11 mouse cellular contexts compared by ENCODE assay signal in the genomic region with DNA sequence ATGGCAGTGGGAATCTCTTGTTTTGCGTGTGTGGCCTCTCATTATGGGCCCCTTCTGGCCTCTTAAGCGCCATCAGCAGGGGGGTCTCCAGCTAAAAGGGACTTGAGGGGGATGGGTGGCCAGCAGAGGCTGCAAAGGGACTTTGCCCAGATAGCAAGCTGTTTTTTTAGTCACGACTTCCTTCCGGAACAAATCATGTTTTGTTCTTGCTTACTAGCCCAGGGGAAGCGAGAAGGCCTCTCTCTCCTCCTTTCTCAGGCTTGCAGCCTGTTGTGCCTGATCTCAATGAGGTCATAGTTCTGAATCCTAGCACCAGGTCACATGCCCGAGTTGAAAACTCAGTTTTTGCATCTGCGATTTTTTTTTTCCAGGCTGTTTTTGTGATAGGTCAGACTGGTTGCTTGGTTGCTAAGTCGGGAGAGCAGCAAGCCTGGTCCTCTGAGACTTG. TPM values are rescaled to one million over a fixed set of nuclear protein-coding genes. Genes with fewer than 3 reads are reported as not detected.
DNase-seq lines count a peak whose midpoint lies in the region; ATAC-seq lines count a peak whose summit lies in the region.
"Had no signal": no experiment of that assay in that cellular context is flagged by ENCODE, and none has a peak within 500 bp of the region (broad histone marks: within the 10 kb centered on the region; RNA-seq: fewer than 3 reads in every experiment).

No protein-coding gene starts in this region.

- H3K4me3 ChIP-seq in heart, embryonic 10.5 days = no peak overlapping the region
- no peak overlapping the region for H3K4me3 ChIP-seq in macrophage (ENCODE audit: inconsistent target)
- H3K4me3 ChIP-seq: megakaryocyte, embryonic 14.5 days had no signal

- peak; percentile 15 for DNase-seq in gastrocnemius, postnatal 14 days
- DNase-seq in gastrocnemius, postnatal 10 days = no peak
- DNase-seq in brain, adult 2 months (ENCODE audit: low read depth, low spot score) = peak; percentile 87
- no peak for DNase-seq in heart, embryonic 10.5 days (ENCODE audit: low spot score)
- DNase-seq in layer of hippocampus, postnatal 14 days (ENCODE audit: low spot score in 2 of 2) = no peak
- no peak for DNase-seq in frontal cortex, postnatal 36 days (ENCODE audit: low spot score in 2 of 2)

- no peaks in the 10 kb centered on the region for H3K79me2 ChIP-seq in macrophage (ENCODE audit: inconsistent target)

- ATAC-seq in megakaryocyte-erythroid progenitor cell, adult 5-6 weeks (replicated peaks; ENCODE audit: low FRiP score, low TSS enrichment, poor library complexity, severe bottlenecking) = no peak

- intact Hi-C loops in gastrocnemius, postnatal 14 days (cut with DNase I; ENCODE audit: low total_unique reads) = no loop called here

- no peaks in the 10 kb centered on the region for H3K9me3 ChIP-seq in heart, embryonic 10.5 days
- H3K9me3 ChIP-seq: megakaryocyte, embryonic 14.5 days had no signal

- 24% methylated on average over 8 of the region's 8 CpGs for WGBS in heart, embryonic 10.5 days
- WGBS in macrophage (ENCODE audit: missing documents) = 56% methylated on average over 8 of the region's 8 CpGs

- peaks cover 22% of the 10 kb centered on the region for H3K4me1 ChIP-seq in heart, embryonic 10.5 days

- H3K27me3 ChIP-seq in heart, embryonic 10.5 days (ENCODE audit: insufficient read depth, poor library complexity, severe bottlenecking) = peaks cover 17% of the 10 kb centered on the region

- peak overlapping the region; percentile 65; the same call in 1 of the 2 replicates for H3K27ac ChIP-seq in heart, embryonic 10.5 days
- peak overlapping the region; percentile 57 for H3K27ac ChIP-seq in macrophage

- H3K36me3 ChIP-seq in heart, embryonic 10.5 days = no peaks in the 10 kb centered on the region
- no peaks in the 10 kb centered on the region for H3K36me3 ChIP-seq in macrophage (ENCODE audit: inconsistent target)

RNA-seq across cellular contexts. Expression of gene Sowaha, which starts 11.9 kb away (rescaled TPM):
- total RNA-seq in gastrocnemius, postnatal 14 days (2021) = under 1 TPM; 0.11 to 0.12 TPM
- under 1 TPM; 0.23 to 0.27 TPM for total RNA-seq in gastrocnemius, postnatal 10 days (2021)
- 0.32 and 0.38 TPM in 2 replicates for polyA plus RNA-seq in heart, embryonic 10.5 days (2016; fragmentation: Nextera tagmentation; extraction: Ambion mirVana)
- not detected for total RNA-seq in macrophage (2018; cell fraction: chromatin; rRNA removed)
- total RNA-seq in macrophage (2018; cell fraction: cytosol; rRNA removed) = under 1 TPM in 1 of 26 experiments, not detected in 25; 0.05 TPM
- total RNA-seq in macrophage (2018; cell fraction: nucleus; rRNA removed) = not detected
- polyA plus RNA-seq in macrophage (2018) = not detected in 3 replicates
- total RNA-seq in megakaryocyte-erythroid progenitor cell, adult 5-6 weeks (2014; fragmentation: Nextera tagmentation) = 3.9 and 7.0 TPM in 2 replicates
- 3.7 and 4.7 TPM in 2 replicates for total RNA-seq in megakaryocyte-erythroid progenitor cell, adult 5-6 weeks (2017)
- 100 to 1,000 TPM; 106 to 108 TPM for total RNA-seq in layer of hippocampus, postnatal 14 days (2021)

RNA-seq across cellular contexts. Expression of gene Gm9945, which starts 12.0 kb away (rescaled TPM):
- not detected for total RNA-seq in gastrocnemius, postnatal 14 days (2021)
- not detected for total RNA-seq in gastrocnemius, postnatal 10 days (2021)
- not detected in 2 replicates for polyA plus RNA-seq in heart, embryonic 10.5 days (2016; fragmentation: Nextera tagmentation; extraction: Ambion mirVana)
- total RNA-seq in macrophage (2018; cell fraction: chromatin; rRNA removed) = not detected
- total RNA-seq in macrophage (2018; cell fraction: cytosol; rRNA removed) = not detected
- not detected for total RNA-seq in macrophage (2018; cell fraction: nucleus; rRNA removed)
- not detected in 3 replicates for polyA plus RNA-seq in macrophage (2018)
- total RNA-seq in megakaryocyte-erythroid progenitor cell, adult 5-6 weeks (2014; fragmentation: Nextera tagmentation) = not detected in 2 replicates
- not detected in 2 replicates for total RNA-seq in megakaryocyte-erythroid progenitor cell, adult 5-6 weeks (2017)
- 1 to 10 TPM; 2.4 to 2.5 TPM for total RNA-seq in layer of hippocampus, postnatal 14 days (2021)
- total RNA-seq: adrenal gland, adult 18-20 months had no signal
- polyA plus RNA-seq: large intestine, adult 2 months had no signal

RNA-seq across cellular contexts. Expression of gene Gm9837, which starts 21.7 kb away (rescaled TPM):
- not detected for total RNA-seq in gastrocnemius, postnatal 14 days (2021)
- total RNA-seq in gastrocnemius, postnatal 10 days (2021) = not detected
- not detected in 2 replicates for polyA plus RNA-seq in heart, embryonic 10.5 days (2016; fragmentation: Nextera tagmentation; extraction: Ambion mirVana)
- not detected for total RNA-seq in macrophage (2018; cell fraction: chromatin; rRNA removed)
- total RNA-seq in macrophage (2018; cell fraction: cytosol; rRNA removed) = not detected
- not detected for total RNA-seq in macrophage (2018; cell fraction: nucleus; rRNA removed)
- polyA plus RNA-seq in macrophage (2018) = not detected in 3 replicates
- total RNA-seq in megakaryocyte-erythroid progenitor cell, adult 5-6 weeks (2014; fragmentation: Nextera tagmentation) = not detected in 2 replicates
- total RNA-seq in megakaryocyte-erythroid progenitor cell, adult 5-6 weeks (2017) = not detected in 2 replicates
- total RNA-seq in layer of hippocampus, postnatal 14 days (2021) = not detected
- total RNA-seq: adrenal gland, adult 18-20 months had no signal
- polyA plus RNA-seq: large intestine, adult 2 months had no signal

RNA-seq across cellular contexts. Expression of gene Sept8, which starts 27.1 kb away (rescaled TPM):
- total RNA-seq in gastrocnemius, postnatal 14 days (2021) = 10 to 100 TPM; 25.6 to 31.3 TPM
- 10 to 100 TPM; 40.5 to 49.4 TPM for total RNA-seq in gastrocnemius, postnatal 10 days (2021)
- polyA plus RNA-seq in heart, embryonic 10.5 days (2016; fragmentation: Nextera tagmentation; extraction: Ambion mirVana) = 20.1 and 22.9 TPM in 2 replicates
- total RNA-seq in macrophage (2018; cell fraction: chromatin; rRNA removed) = 100 to 1,000 TPM; 104 to 407 (median 189) TPM
- total RNA-seq in macrophage (2018; cell fraction: cytosol; rRNA removed) = 100 to 1,000 TPM in 8 of 26 experiments, 10 to 100 TPM in 18; 52.1 to 132 (median 76.4) TPM
- 100 to 1,000 TPM in 17 of 26 experiments, 10 to 100 TPM in 9; 61.1 to 259 (median 114) TPM for total RNA-seq in macrophage (2018; cell fraction: nucleus; rRNA removed)
- 69.8 to 121 TPM (median 83.7 TPM) in 3 replicates for polyA plus RNA-seq in macrophage (2018)
- 229 and 247 TPM in 2 replicates for total RNA-seq in megakaryocyte-erythroid progenitor cell, adult 5-6 weeks (2014; fragmentation: Nextera tagmentation)
- 135 and 175 TPM in 2 replicates for total RNA-seq in megakaryocyte-erythroid progenitor cell, adult 5-6 weeks (2017)
- total RNA-seq in layer of hippocampus, postnatal 14 days (2021) = 100 to 1,000 TPM; 206 to 209 TPM

RNA-seq across cellular contexts. Expression of gene Shroom1, which starts 35.0 kb away (rescaled TPM):
- under 1 TPM; 0.31 to 0.38 TPM for total RNA-seq in gastrocnemius, postnatal 14 days (2021)
- under 1 TPM; 0.45 to 0.54 TPM for total RNA-seq in gastrocnemius, postnatal 10 days (2021)
- 2.3 and 2.5 TPM in 2 replicates for polyA plus RNA-seq in heart, embryonic 10.5 days (2016; fragmentation: Nextera tagmentation; extraction: Ambion mirVana)
- total RNA-seq in macrophage (2018; cell fraction: chromatin; rRNA removed) = not detected
- total RNA-seq in macrophage (2018; cell fraction: cytosol; rRNA removed) = under 1 TPM in 1 of 26 experiments, not detected in 25; 0.06 TPM
- total RNA-seq in macrophage (2018; cell fraction: nucleus; rRNA removed) = not detected
- not detected in 3 replicates for polyA plus RNA-seq in macrophage (2018)
- not detected in 2 replicates for total RNA-seq in megakaryocyte-erythroid progenitor cell, adult 5-6 weeks (2014; fragmentation: Nextera tagmentation)
- total RNA-seq in megakaryocyte-erythroid progenitor cell, adult 5-6 weeks (2017) = not detected in 2 replicates
- total RNA-seq in layer of hippocampus, postnatal 14 days (2021) = 1 to 10 TPM; 4.0 to 4.5 TPM

Comparison
In these comparisons a context has a peak if more than half of its experiments do, and no peak if none do; other contexts are left out.
1. DNase-seq: peak in gastrocnemius, postnatal 14 days (single experiment) and brain, adult 2 months (single experiment); none in gastrocnemius, postnatal 10 days (single experiment), heart, embryonic 10.5 days (single experiment), layer of hippocampus, postnatal 14 days (0 of 2) and frontal cortex, postnatal 36 days (0 of 2).
2. RNA of gene Sowaha, which starts 11.9 kb away (total RNA-seq): 106 to 108 TPM in layer of hippocampus, postnatal 14 days; 3.7 to 7.0 TPM in megakaryocyte-erythroid progenitor cell, adult 5-6 weeks, 0.23 to 0.27 TPM in gastrocnemius, postnatal 10 days and 0.11 to 0.12 TPM in gastrocnemius, postnatal 14 days; every median in the first group is over 10 times any median in the second.